7 mouse cellular contexts compared by ENCODE assay signal in genomic region chr10:81389801-81390677, GRCm38 (mm10). TPM values are rescaled to one million over a fixed set of nuclear protein-coding genes. Genes with fewer than 3 reads are reported as not detected.
A peak's percentile ranks its signal among the peaks of the same experiment; 100 is the strongest.
DNase-seq lines count a peak whose midpoint lies in the region; ATAC-seq and TF ChIP-seq lines count a peak whose summit lies in the region.

No protein-coding gene starts in this region.

- peak; percentile 69 for ATAC-seq in forebrain, embryonic 12.5 days (ENCODE audit: low FRiP score)

- peaks cover 29% of the 10 kb centered on the region for H3K4me1 ChIP-seq in bone marrow macrophage, adult 2 months (ENCODE audit: control insufficient read depth, insufficient read depth, low read length)
- peaks cover 33% of the 10 kb centered on the region for H3K4me1 ChIP-seq in forebrain, embryonic 12.5 days

- TF ChIP-seq POLR2A in bone marrow macrophage, adult 2 months (IDR thresholded peaks at IDR 0.05; ENCODE audit: borderline replicate concordance, low read depth, low read length) = no peak

- peaks cover 35% of the 10 kb centered on the region for H3K36me3 ChIP-seq in forebrain, embryonic 12.5 days (replicated peaks)

- H3K27me3 ChIP-seq in forebrain, embryonic 12.5 days = no peaks in the 10 kb centered on the region

- H3K27ac ChIP-seq in bone marrow macrophage, adult 2 months (ENCODE audit: insufficient read depth, low read depth, low read length) = peak overlapping the region; percentile 58
- 0 out of 2 replicates have a peak overlapping the region, but pooled peaks have one; percentile 25 for H3K27ac ChIP-seq in forebrain, embryonic 12.5 days

- 60% methylated on average over 23 of the region's 23 CpGs for WGBS in forebrain, embryonic 12.5 days

- DNase-seq in MN1 (ENCODE audit: low spot score) = peak; percentile 71
- DNase-seq in heart, postnatal 4 days = peak; percentile 87
- DNase-seq in layer of hippocampus, postnatal 14 days (ENCODE audit: low spot score in 2 of 2) = peak; percentile 80 to 84
- peak; percentile 76 for DNase-seq in lung, postnatal 25 days (ENCODE audit: low spot score)
- DNase-seq in retina, postnatal 1 day = peak; percentile 80

- no peak overlapping the region for H3K4me3 ChIP-seq in bone marrow macrophage, adult 2 months (ENCODE audit: insufficient read depth, low read length)
- H3K4me3 ChIP-seq in forebrain, embryonic 12.5 days (replicated peaks) = no peak overlapping the region

- H3K9ac ChIP-seq in forebrain, embryonic 12.5 days = 0 out of 2 replicates have a peak overlapping the region, but pooled peaks have one; percentile 12

- H3K9me3 ChIP-seq in forebrain, embryonic 12.5 days = no peaks in the 10 kb centered on the region

- peak; percentile 98 for TF ChIP-seq CTCF in bone marrow macrophage, adult 2 months (IDR thresholded peaks at IDR 0.05; ENCODE audit: low read depth, low read length)

- no peak overlapping the region for H3K4me2 ChIP-seq in forebrain, embryonic 12.5 days

RNA-seq across cellular contexts. Expression of gene Gm48552, which starts 1.2 kb away (rescaled TPM):
- not detected in 2 replicates for polyA plus RNA-seq in bone marrow macrophage, adult 2 months (2012; ENCODE audit: insufficient read depth, insufficient read length, missing spikeins)
- polyA plus RNA-seq in forebrain, embryonic 12.5 days (2016; fragmentation: Nextera tagmentation; extraction: Ambion mirVana) = 1.4 and 2.1 TPM in 2 replicates
- total RNA-seq in heart, postnatal 4 days (2021) = under 1 TPM; 0.72 to 0.98 TPM
- total RNA-seq in layer of hippocampus, postnatal 14 days (2021) = 1 to 10 TPM; 2.8 to 5.4 TPM

RNA-seq across cellular contexts. Expression of gene Smim24, which starts 2.8 kb away (rescaled TPM):
- 41.9 and 45.5 TPM in 2 replicates for polyA plus RNA-seq in bone marrow macrophage, adult 2 months (2012; ENCODE audit: insufficient read depth, insufficient read length, missing spikeins)
- 1.8 and 2.6 TPM in 2 replicates for polyA plus RNA-seq in forebrain, embryonic 12.5 days (2016; fragmentation: Nextera tagmentation; extraction: Ambion mirVana)
- 1 to 10 TPM; 1.9 to 2.4 TPM for total RNA-seq in heart, postnatal 4 days (2021)
- total RNA-seq in layer of hippocampus, postnatal 14 days (2021) = 1 to 10 TPM; 1.1 to 1.5 TPM

RNA-seq across cellular contexts. Expression of gene Gm48551, which starts 5.8 kb away (rescaled TPM):
- polyA plus RNA-seq in bone marrow macrophage, adult 2 months (2012; ENCODE audit: insufficient read depth, insufficient read length, missing spikeins) = 0.75 and 2.2 TPM in 2 replicates
- 4.2 and 4.6 TPM in 2 replicates for polyA plus RNA-seq in forebrain, embryonic 12.5 days (2016; fragmentation: Nextera tagmentation; extraction: Ambion mirVana)
- total RNA-seq in heart, postnatal 4 days (2021) = under 1 TPM; 0.55 to 0.70 TPM
- 1 to 10 TPM; 3.1 to 4.5 TPM for total RNA-seq in layer of hippocampus, postnatal 14 days (2021)

RNA-seq across cellular contexts. Expression of gene Dohh, which starts 5.8 kb away (rescaled TPM):
- 23.1 and 29.5 TPM in 2 replicates for polyA plus RNA-seq in bone marrow macrophage, adult 2 months (2012; ENCODE audit: insufficient read depth, insufficient read length, missing spikeins)
- 68.1 and 68.5 TPM in 2 replicates for polyA plus RNA-seq in forebrain, embryonic 12.5 days (2016; fragmentation: Nextera tagmentation; extraction: Ambion mirVana)
- total RNA-seq in heart, postnatal 4 days (2021) = 10 to 100 TPM; 52.9 to 55.9 TPM
- total RNA-seq in layer of hippocampus, postnatal 14 days (2021) = 10 to 100 TPM; 73.7 to 74.3 TPM

RNA-seq across cellular contexts. Expression of gene Fzr1, which starts 11.7 kb away (rescaled TPM):
- polyA plus RNA-seq in bone marrow macrophage, adult 2 months (2012; ENCODE audit: insufficient read depth, insufficient read length, missing spikeins) = 32.6 and 35.0 TPM in 2 replicates
- 145 and 148 TPM in 2 replicates for polyA plus RNA-seq in forebrain, embryonic 12.5 days (2016; fragmentation: Nextera tagmentation; extraction: Ambion mirVana)
- total RNA-seq in heart, postnatal 4 days (2021) = 10 to 100 TPM; 55.4 to 56.8 TPM
- 10 to 100 TPM; 68.6 to 73.2 TPM for total RNA-seq in layer of hippocampus, postnatal 14 days (2021)
